Mouse (Mus musculus) forebrain, embryonic 14.5 days (tissue): Measurements from ENCODE around the gene Aftph. TPM values are rescaled to one million over a fixed set of nuclear protein-coding genes. Genes with fewer than 3 reads are reported as not detected.

Experiments
- ATAC-seq: fragments of 200-750 bp; cut with Nextera tagmentation; 2 replicates; pipeline ENCODE4 v1.8.0; 2017; ENCODE audit warnings: mild to moderate bottlenecking, moderate library complexity
- DNase-seq: peaks from one replicate; pipeline ENCODE4 v3.0.0-alpha.2; 2015; ENCODE audit warnings: low spot score
- H3K27ac ChIP-seq: fragments of 300-500 bp; sonication (generic); 2 replicates; pipeline ENCODE4 v1.5.1; 2014; ENCODE audit warnings: low read depth, mild to moderate bottlenecking, control low read depth, low read length, moderate library complexity
- H3K27me3 ChIP-seq: fragments of 300-500 bp; sonication (generic); replicated peaks from 2 replicates; pipeline ENCODE4 v1.6.1; 2014; ENCODE audit warnings: low read length, control low read depth, mixed read lengths; ENCODE audit not compliant: control insufficient read depth, insufficient read depth
- H3K36me3 ChIP-seq: fragments of 300-500 bp; sonication (generic); 2 replicates; pipeline ENCODE4 v1.6.1; 2014; ENCODE audit warnings: low read length, control low read depth; ENCODE audit not compliant: control insufficient read depth, insufficient read depth
- H3K4me1 ChIP-seq: fragments of 300-500 bp; sonication (generic); 2 replicates; pipeline ENCODE4 v1.6.1; 2014; ENCODE audit warnings: antibody characterized with exemption, low read length, control low read depth; ENCODE audit not compliant: control insufficient read depth, insufficient read depth
- H3K4me2 ChIP-seq: fragments of 300-500 bp; sonication (generic); 2 replicates; pipeline ENCODE4 v1.6.1; 2014; ENCODE audit warnings: mild to moderate bottlenecking, control low read depth, low read length
- H3K4me3 ChIP-seq: fragments of 300-500 bp; sonication (generic); 2 replicates; pipeline ENCODE4 v1.5.1; 2014; ENCODE audit warnings: low read depth, low read length, control low read depth
- H3K9ac ChIP-seq: fragments of 300-500 bp; sonication (generic); 2 replicates; pipeline ENCODE4 v1.6.1; 2014; ENCODE audit warnings: mild to moderate bottlenecking, low read length, control low read depth, moderate library complexity
- H3K9me3 ChIP-seq: fragments of 300-500 bp; sonication (generic); replicated peaks from 2 replicates; pipeline ENCODE4 v1.6.1; 2016; ENCODE audit warnings: low read length, control low read depth, mixed read lengths; ENCODE audit not compliant: control insufficient read depth
- WGBS: fragments of 180-500 bp; shearing (Covaris S2); extraction: QIAGEN DNeasy Blood & Tissue Kit; methylation state at CpG from one replicate; pipeline ENCODE4 v1.1.7; 2014; 5-methylcytosine and 5-hydroxymethylcytosine counted together
- polyA plus RNA-seq: library from polyadenylated mRNA; unstranded; fragments of >200 nt; fragmentation: Nextera tagmentation; extraction: Ambion mirVana; gene quantifications from 2 replicates; pipeline ENCODE4 v1.2.1, GENCODE M21; 2014

Gene Aftph
- polyA plus RNA-seq, 1 experiment from 2014 or later, result 34.3 TPM

DNA sequence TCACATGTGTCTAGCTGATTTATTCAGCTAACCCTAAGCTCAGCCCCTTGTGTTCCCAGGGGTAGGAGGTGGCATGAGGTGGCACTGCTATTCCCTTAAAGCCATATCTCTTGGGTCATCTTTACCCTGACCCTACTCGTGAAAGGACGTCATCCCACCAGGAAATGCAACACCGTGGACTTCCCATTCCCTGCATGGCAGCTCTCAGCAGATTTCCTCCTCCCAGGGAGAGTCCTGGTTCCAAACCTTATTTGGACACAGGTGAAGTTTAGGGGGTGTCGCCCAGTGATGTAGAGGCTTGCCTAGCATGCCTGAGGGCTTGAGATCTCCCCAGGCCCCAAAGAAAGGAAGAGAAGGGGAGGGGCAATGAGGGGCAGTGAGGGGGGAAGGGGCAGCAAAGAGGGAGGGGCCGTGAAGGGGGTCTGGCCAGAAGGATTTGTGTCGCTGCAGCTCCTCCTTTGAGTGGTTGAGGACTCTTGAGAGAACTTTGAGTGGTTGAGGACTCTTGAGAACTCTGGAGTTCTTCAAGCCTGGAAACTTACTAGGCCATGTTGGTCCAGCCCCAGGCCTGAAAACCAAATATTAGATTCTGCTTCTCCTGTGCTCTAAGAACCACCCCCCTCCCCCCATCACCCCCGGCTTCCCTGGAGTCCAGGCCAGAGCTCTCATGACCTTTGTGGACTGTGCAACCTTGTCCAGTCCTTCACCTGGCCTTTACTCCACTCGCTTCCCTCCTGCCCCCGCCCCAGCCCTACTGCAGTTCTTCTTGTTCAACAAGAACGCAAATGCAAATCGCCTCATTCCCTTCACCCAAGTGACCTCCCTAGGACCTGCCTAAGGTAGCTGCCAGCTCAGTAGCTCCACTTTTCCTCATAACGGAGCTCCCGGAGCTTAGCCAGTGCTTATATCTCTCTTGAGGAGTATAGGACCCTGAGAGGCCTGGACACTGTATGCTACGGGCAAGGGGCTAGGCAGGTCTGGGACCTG, 81.0 kb downstream of the Aftph start:
- Histone ChIP-seq H3K9me3 (no peaks in the 10 kb centered on the region), H3K4me1 (peaks cover 17% of the 10 kb centered on the region), H3K4me2 (no peak overlapping the region), H3K9ac (no peak overlapping the region), H3K4me3 (no peak overlapping the region), H3K27ac (no peak overlapping the region), H3K27me3 (no peaks in the 10 kb centered on the region), H3K36me3 (no peaks in the 10 kb centered on the region)
- WGBS, result 88% methylated on average over 14 of the region's 14 CpGs
- ATAC-seq, result no peak
- DNase-seq, result no peak

DNA sequence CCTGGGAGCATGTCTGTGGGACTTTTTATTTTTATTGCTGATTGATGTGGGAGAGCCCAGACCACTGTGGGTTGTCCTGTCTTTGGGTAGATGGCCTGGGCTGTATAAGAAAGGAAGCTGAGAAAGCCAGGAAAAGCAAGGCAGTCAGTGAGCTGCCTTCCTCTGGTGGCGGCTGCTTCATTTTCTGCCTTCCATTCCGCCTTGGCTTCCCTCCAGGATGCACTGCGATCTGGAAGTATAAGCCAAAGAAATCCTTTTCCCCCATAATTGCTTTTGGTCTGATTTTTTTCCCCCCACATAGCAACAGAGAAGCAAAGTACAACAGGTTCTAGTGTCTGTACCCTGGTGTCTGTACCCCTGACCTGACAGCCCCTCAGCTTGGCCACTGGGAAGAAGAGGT, 82.3 kb downstream of the Aftph start:
- Histone ChIP-seq H3K9me3 (no peaks in the 10 kb centered on the region), H3K4me3 (no peak overlapping the region), H3K9ac (no peak overlapping the region), H3K27ac (0 out of 2 replicates have a peak overlapping the region, but pooled peaks have one; percentile 17), H3K36me3 (no peaks in the 10 kb centered on the region), H3K4me1 (peaks cover 28% of the 10 kb centered on the region), H3K4me2 (no peak overlapping the region), H3K27me3 (no peaks in the 10 kb centered on the region)
- DNase-seq (peak; percentile 71), ATAC-seq (no peak)
- 51% methylated on average over 3 of the region's 3 CpGs for WGBS

DNA sequence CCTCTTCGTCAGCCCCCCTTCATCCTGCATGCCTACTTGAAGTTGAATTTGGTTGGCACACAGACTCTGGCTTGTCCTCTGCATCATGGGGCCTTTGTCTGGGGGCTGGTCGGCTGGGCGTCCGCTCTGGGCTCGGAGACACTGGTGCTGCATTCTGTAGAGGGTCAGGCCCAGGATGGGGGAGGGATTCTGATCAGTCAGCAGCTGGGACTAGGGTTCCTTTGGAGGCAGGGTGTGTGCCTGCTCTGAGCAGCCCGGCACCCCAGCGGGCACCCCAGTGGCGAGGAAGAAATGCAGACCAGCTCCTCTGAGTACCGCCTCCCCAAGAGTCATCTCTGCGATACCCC, 84.7 kb downstream of the Aftph start:
- peak overlapping the region; percentile 94 for H3K27ac ChIP-seq
- H3K9me3 ChIP-seq, result no peaks in the 10 kb centered on the region
- no peaks in the 10 kb centered on the region for H3K36me3 ChIP-seq
- H3K4me1 ChIP-seq, result peaks cover 28% of the 10 kb centered on the region
- ATAC-seq (peak; percentile 20), DNase-seq (peak; percentile 53)
- no peaks in the 10 kb centered on the region for H3K27me3 ChIP-seq
- 12% methylated on average over 10 of the region's 10 CpGs for WGBS
- no peak overlapping the region for H3K4me3 ChIP-seq
- peak overlapping the region; percentile 57 for H3K9ac ChIP-seq
- peak overlapping the region; percentile 44 for H3K4me2 ChIP-seq

DNA sequence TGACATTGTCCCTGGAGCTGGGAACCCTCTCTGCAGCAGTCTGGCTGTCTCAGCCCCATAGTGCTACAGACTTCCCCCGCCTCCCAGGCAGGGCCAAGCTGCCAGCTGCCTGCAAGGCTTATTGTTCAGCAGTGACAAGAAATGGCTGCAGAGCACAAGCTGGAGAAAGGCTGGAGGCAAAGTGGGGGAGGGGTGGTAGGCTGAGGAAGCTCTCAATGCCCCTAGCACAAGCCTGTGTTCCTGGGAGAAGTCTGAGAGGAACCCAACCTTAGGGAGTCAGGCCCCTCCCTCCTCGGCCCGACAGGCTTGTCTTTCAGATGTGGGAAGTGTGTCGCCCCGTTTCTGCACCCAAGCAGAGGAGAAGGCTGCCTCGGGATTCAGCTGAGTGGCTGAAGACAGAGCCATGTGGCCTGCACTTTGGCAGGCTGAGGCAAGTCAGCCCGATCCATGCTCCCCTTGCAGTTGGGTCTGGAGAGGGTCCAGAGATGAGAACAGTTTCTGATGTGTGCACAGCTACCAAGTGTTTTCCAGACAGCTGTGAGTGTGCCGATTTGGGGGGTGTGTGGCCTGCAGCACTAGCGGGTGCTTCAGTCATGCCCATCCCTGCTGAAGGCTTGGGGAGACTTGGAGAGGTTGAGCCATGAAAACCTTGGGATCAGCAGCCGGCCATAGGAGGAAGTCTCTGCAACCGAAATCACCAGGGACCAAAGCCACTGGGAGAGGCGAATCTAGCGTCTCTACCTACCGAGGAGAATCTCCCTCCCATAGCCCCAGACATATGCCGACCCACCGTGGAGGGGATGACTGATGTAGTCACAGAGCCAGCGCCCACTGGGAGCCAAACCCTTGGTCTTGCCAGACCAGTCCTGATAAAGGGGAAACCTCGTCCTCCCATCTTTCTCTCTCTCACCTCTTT, 85.3 kb downstream of the Aftph start:
- peak overlapping the region; percentile 44 for H3K4me2 ChIP-seq
- DNase-seq (peak; percentile 95), ATAC-seq (peak; percentile 93)
- H3K27ac ChIP-seq, result peak overlapping the region; percentile 94
- H3K27me3 ChIP-seq, result no peaks in the 10 kb centered on the region
- peak overlapping the region; percentile 5; the same call in 1 of the 2 replicates for H3K4me3 ChIP-seq
- no peaks in the 10 kb centered on the region for H3K9me3 ChIP-seq
- H3K4me1 ChIP-seq, result peaks cover 33% of the 10 kb centered on the region
- peak overlapping the region; percentile 57 for H3K9ac ChIP-seq
- WGBS, result 6% methylated on average over 18 of the region's 18 CpGs
- H3K36me3 ChIP-seq, result no peaks in the 10 kb centered on the region

DNA sequence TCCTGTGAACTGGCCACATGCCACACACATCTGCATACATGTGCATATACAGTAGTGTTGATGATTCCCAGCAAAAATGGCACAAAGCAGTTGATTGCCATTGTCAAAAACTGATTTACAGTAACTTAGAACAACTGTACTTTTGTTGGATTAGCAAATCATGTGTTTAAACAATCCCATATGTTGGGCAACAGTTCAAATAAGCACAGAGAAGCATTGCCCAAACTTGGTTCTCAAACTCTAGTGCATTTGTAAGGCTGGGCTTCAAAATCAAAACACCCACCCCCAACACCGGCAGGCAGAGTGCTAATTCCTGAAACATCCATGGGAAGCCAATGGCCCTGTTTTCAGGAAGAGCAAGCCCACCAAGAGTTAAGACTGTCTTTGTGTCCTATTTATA, 90.2 kb downstream of the Aftph start:
- ATAC-seq (no peak), DNase-seq (no peak)
- no peak overlapping the region for H3K9ac ChIP-seq
- H3K4me3 ChIP-seq, result no peak overlapping the region
- no peaks in the 10 kb centered on the region for H3K9me3 ChIP-seq
- H3K4me2 ChIP-seq, result no peak overlapping the region
- peaks cover 10% of the 10 kb centered on the region; the same call in 1 of the 2 replicates for H3K36me3 ChIP-seq
- H3K4me1 ChIP-seq, result peaks cover 55% of the 10 kb centered on the region
- 0 out of 2 replicates have a peak overlapping the region, but pooled peaks have one; percentile 40 for H3K27ac ChIP-seq
- 50% methylated on average over 1 of the region's 1 CpGs for WGBS
- no peaks in the 10 kb centered on the region for H3K27me3 ChIP-seq

DNA sequence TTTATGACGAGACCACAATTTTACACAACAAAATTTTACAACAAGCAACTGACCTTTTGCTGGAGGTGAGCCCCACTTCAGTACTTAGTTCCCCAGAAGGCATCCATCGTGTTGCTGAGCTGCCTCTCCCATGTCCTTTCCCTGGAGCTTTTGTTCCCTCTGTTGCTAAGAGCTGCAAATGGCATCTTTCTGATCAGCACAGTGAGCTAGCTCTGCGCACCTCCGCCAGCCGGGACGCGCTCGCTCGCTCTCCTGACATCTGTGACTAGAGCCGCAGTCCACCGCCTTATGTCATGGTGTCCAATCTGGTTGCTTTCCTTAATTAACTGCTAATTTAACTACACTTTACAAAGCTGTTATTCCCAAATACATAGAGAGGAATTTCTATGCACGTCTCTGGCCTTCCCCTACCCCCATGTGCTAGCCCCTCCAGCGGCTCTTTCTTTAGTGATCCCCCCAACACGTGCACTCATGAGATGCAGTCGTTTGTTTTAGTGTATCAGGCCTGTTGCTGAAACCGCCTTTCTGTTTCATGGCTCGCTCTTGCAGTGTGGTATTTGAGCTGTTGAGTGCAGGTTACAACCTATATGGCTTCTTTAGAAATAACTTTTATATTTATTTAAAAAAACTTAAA, 91.3 kb downstream of the Aftph start:
- ATAC-seq (peak; percentile 83), DNase-seq (peak; percentile 89)
- Histone ChIP-seq H3K9ac (no peak overlapping the region), H3K36me3 (peaks cover 10% of the 10 kb centered on the region; the same call in 1 of the 2 replicates), H3K9me3 (no peaks in the 10 kb centered on the region), H3K27ac (peak overlapping the region; percentile 62; the same call in 1 of the 2 replicates), H3K27me3 (no peaks in the 10 kb centered on the region), H3K4me2 (peak overlapping the region; percentile 8), H3K4me3 (no peak overlapping the region), H3K4me1 (peaks cover 51% of the 10 kb centered on the region)
- WGBS, result 7% methylated on average over 17 of the region's 17 CpGs

DNA sequence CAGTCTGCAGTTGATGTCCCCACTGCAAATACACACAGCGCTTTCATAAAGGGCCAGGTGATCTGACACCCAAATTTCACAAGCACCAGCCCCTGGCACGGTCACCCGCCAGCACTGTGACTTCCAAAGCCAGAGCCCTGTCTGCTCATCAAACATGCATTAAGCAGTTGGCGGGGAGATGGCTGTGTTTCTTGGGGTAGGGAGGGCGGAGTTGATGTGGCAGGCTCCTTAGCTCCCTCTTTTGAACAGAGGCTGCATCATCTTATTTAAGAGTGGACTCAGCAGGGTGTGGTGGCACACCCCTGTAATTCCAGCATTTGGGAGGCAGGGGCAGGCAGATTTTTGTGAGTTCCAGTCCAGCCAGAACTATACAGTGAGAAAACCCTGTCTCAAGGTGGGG, 91.9 kb downstream of the Aftph start:
- no peak overlapping the region for H3K9ac ChIP-seq
- no peak overlapping the region for H3K4me2 ChIP-seq

DNA sequence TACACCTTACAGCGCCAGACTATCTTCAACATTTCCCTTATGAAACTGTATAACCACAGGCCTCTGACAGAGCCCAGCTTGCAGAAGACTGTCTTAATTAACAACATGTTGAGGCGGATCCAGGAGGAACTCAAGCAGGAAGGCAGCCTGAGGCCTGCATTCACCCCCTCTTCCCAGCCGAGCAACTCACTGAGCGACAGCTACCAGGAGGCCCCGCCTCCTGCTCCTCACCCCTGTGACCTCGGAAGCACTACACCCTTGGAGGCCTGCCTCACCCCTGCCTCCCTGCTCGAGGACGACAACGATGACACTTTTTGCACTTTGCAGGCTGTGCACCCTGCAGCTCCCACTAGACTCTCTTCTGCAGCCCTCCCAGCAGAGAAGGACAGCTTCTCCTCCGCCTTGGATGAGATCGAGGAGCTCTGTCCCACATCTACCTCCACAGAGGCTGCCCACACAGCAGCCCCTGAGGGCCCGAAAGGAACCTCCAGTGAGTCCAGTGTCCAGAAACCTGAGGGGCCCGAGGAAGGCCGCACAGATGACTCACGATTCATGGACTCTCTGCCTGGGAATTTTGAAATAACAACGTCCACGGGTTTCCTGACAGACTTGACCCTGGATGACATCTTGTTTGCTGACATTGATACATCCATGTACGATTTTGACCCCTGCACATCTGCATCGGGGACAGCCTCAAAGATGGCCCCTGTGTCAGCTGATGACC, 93.3 kb downstream of the Aftph start:
- H3K9me3 ChIP-seq, result no peaks in the 10 kb centered on the region
- H3K27ac ChIP-seq, result no peak overlapping the region
- ATAC-seq (no peak), DNase-seq (no peak)
- 66% methylated on average over 19 of the region's 19 CpGs for WGBS
- H3K27me3 ChIP-seq, result no peaks in the 10 kb centered on the region
- no peak overlapping the region for H3K4me2 ChIP-seq
- no peak overlapping the region for H3K9ac ChIP-seq
- H3K36me3 ChIP-seq, result peaks cover 10% of the 10 kb centered on the region; the same call in 1 of the 2 replicates
- peaks cover 48% of the 10 kb centered on the region for H3K4me1 ChIP-seq
- H3K4me3 ChIP-seq, result no peak overlapping the region

More for the DNA sequence above, 91.9 kb downstream of the Aftph start:
- Histone ChIP-seq H3K4me1 (peaks cover 49% of the 10 kb centered on the region), H3K36me3 (peaks cover 10% of the 10 kb centered on the region; the same call in 1 of the 2 replicates), H3K4me3 (no peak overlapping the region), H3K27ac (peak overlapping the region; percentile 56), H3K27me3 (no peaks in the 10 kb centered on the region), H3K9me3 (no peaks in the 10 kb centered on the region)
- DNase-seq, result peak; percentile 74
- WGBS, result 22% methylated on average over 5 of the region's 5 CpGs
- ATAC-seq, result peak; percentile 53
